Mouse (Mus musculus) lung, postnatal 14 days (tissue): Measurements from ENCODE around the gene Zfp667.
"Not testable (repeated sequence)": the region's sequence is repeated elsewhere in the genome, so short reads cannot be mapped to it uniquely, and the experiment has no call there.

Experiments
- DNase-seq: peaks from one replicate; pipeline ENCODE4 v3.0.0; 2021

The Zfp667 gene

DNA sequence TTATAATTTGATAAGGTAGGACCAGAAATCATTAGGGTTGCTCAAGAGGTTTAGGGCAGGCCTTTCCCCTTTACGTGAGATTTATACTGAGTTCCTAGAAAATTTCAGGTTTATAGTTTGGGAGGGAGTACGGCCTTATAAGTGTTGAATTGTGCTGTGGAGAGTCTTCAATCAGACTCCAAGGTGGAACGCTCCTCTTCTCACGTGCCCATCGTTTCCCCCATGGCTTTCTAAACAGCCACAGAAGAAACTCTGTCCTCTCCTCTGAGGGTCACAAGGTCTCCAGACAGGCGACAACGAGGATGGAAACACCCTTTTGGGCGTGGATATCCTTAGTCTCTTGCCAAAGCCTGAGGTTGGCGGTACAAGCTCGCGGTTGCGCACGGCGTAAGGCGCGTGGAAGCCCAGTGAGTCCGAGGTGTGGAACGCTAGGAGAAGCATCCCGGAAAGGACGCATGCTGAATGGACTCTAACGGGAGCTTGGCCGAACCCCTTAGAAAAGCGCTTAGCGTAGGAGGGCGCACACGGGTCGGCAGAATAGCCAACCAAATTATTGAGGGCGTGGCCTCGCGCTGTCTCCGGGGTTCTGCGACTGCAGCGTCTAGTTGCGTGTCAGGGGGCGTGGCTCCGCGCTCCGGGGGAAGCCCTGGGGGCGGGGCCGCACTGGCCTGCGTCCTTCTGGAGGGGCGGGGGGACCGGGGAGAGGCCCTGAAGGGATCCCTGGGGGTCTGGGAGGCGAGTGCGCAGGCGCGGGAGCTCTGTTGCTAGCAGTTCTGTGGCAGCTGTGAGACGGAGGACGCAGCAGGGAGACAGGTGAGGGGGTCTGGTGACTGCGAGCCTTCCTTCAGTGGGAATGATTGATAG, at the start of gene Zfp667:
Zfp667 (plus strand) TSS at position 738 of the 864 bp plus-strand sequence.
- peak; percentile 98 for DNase-seq

DNA sequence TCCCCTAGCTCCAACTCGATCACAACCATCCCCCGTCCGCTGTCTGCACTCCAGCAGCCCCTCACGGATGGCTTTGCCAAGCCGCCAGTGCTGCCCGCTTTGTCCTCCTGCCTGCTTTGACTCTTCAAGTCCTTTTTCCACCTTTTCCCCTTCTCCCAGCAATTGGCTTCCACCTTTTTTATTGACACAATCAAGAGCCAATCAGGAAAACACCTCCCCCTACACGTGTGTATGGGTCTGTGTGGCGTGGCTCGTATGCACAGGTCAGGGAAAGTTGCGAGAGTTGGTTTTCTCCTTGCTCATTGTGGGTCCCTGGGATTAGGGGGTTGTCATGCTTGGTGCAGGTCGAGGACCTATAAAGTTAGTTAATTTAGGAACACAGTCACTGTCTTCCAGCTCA, 46.6 kb upstream of the Zfp667 start:
- no peak for DNase-seq

GRCm38 (mm10) chr7:6240841-6241425, 45.4 kb upstream of the Zfp667 start:
- DNase-seq: peak; percentile 63

DNA sequence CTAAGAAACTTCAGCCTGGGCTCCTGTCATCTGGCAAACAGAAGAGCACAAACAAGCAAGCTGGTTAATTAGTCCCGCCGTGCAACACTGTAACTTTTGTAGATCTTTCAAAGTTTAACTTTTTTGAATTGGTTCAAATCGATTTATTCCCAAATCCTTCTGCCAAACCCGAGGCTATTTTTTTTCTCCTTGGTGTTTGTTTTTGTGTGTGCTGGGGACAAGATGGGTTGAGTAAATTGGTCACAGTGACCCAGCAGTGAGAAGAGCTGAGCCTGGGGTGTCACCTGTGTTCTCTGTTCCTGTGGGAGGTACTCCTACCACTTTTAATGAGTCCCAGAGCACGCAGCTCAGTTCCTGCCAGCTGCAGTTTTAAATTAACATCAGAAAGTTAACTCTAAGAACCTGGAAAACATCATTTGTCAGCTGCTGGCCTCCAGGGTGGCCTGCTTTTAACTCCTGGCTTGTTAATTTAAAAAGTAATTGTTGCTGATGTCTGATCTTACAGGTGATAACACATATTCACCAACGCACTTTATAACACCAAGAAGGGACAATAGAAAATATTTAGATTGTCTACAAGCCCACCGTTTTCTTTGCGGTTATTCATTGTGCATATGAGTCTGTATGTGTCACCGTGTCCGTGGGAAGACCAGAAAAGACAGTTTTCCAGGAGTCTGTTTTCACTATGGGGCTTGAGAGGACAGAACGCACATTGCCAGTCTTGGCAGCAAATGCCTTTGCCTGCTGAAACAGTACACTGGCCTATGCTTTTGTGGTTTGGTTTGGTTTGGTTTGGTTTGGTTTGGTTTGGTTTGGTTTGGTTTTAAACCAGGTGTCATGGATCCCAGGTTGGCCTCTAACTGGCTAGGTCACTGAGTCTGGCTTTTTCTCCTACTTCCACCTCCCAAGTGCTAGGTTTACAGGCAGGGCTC, 41.8 kb upstream of the Zfp667 start:
- DNase-seq: no peak

DNA sequence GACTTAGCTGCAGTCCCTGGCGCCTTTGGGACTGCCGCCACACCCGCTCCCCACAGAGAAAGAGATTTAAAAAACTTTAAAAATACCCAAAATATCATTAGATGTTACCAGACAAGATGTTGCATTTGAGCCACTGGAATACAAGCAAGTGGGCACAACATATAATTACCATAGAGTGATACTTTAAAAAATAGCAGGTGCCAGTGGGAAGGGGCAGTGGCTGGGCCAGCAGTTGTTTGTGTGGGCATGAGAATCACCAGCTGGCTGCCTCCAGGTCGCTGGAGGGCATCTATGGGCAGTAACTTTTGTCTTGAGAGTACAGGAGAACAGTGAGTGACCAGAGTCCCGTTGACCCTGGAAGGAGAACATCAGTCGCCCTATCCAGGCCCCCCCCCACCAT, 34.0 kb upstream of the Zfp667 start, which contains the start of gene Epp13:
Epp13 (plus strand) TSS at position 301 of the 400 bp plus-strand sequence.
- DNase-seq: no peak

DNA sequence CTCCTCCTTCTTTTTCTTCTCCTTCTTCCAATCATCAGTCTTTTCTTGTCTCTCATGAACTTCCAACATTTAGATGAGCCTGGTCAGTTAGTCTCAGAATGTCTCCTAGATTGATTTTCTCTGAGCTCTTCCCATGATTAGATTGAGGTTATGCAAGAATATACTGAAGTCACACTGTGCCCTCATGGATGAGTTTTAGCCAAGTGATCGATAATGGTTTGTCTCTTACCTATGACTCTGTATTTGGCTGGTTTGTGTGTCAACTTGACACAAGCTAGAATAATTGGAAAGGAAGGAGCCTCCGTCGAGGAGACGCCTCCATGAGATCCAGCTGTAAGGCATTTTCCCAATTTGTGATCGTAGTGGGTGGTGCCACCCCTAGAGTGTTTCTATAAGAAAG, 31.9 kb upstream of the Zfp667 start:
- DNase-seq: no peak

- DNase-seq: no peak
Observed at GRCm38 (mm10) chr7:6257386-6257785, 29.0 kb upstream of the Zfp667 start.

GRCm38 (mm10) chr7:6258232-6259220, 27.9 kb upstream of the Zfp667 start:
- DNase-seq: no peak

GRCm38 (mm10) chr7:6260004-6260403, 26.4 kb upstream of the Zfp667 start:
- DNase-seq: not testable (repeated sequence)

DNA sequence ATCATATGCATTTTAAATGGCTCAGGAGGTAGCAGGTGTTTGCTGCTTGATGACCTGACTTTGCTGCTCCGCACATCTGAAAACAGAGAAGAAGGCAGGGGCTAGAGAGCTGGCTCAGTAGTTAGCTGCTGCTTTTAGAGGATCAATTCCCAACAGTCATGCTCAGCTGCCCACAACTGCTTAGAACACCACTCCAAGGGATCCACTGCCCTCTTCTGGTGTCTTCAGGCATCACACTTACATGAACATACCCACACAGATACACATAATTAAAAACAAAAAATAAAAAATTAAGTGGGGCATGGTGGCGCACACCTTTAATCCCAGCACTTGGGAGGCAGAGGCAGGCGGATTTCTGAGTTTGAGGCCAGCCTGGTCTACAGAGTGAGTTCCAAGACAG, 24.3 kb upstream of the Zfp667 start:
- no peak for DNase-seq

DNA sequence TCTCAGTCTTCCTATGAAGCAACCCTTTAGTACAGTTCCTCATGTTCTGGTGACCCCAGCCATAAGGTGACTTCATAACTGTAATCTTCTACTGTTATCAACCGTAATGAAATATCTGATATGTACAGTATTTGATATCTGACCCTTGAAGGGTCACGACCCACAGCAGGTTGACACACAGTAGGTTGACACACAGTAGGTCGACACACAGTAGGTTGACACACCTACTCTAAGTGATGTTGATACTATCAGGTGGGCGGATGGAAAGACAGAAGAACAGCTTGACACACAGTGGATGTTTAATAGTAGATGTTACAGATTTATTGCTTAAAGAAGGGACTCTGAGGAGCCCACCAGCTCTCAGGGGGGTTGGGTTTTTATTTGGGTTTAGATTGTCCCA, 23.4 kb upstream of the Zfp667 start:
- DNase-seq: no peak

DNA sequence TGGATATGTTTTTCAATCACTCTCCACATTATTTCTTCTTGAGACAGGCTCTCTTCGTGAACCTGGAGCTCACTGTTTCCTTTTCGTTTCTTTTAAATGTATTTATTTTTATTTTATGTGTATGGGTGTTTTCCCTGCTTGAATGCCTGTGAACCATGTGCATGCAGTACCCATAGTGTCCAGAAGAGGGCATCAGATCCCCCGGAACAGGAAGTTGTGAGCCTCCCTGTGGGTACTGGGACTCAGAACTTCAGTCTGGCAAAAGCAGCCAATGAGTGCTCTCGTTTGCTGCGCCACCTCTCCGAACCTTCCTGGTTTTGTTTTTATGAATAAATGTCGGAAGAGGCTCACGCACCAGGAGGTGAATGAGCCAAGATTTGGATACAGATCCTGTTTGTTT, 20.7 kb upstream of the Zfp667 start:
- DNase-seq: peak; percentile 23

GRCm38 (mm10) chr7:6277906-6278305, 8.5 kb upstream of the Zfp667 start:
- no peak for DNase-seq

- DNase-seq: peak; percentile 85
Observed at GRCm38 (mm10) chr7:6282749-6283148, 3.6 kb upstream of the Zfp667 start.

GRCm38 (mm10) chr7:6283451-6284075, 2.8 kb upstream of the Zfp667 start:
- peak; percentile 80 for DNase-seq

GRCm38 (mm10) chr7:6284442-6285012, 1.9 kb upstream of the Zfp667 start:
- no peak for DNase-seq

- no peak for DNase-seq
Observed at GRCm38 (mm10) chr7:6285366-6285765, 1.0 kb upstream of the Zfp667 start.

DNA sequence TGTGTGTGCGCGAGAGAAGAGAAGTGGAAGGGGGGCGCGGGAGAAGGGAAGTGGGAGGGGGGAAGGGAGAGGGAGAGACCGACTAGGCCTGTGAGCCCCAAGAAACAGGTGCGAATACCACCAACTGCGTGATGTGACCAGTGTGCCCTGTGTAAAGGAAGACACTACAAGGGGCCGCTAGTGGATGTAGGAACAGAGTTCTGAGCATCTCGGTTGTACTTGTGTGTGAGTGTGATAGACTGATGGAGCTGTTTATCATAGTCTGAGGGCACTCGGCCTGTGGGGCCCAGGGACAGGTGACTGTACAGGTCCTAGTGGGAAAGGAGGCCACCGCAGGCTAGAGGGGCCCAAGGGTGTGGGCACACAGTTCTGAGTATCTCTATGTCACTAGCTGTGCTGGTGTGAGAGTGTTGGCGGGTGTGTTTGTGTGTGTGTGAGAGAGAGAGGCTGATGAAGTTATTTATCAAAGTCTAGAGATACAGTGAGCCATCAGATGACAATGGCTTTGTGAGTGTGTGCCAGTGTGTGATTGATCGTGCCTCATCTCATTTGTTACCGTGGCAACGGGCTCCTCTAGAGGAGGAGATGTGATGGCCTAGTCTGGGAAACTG, 647 bp downstream of the Zfp667 start:
- DNase-seq: no peak

DNA sequence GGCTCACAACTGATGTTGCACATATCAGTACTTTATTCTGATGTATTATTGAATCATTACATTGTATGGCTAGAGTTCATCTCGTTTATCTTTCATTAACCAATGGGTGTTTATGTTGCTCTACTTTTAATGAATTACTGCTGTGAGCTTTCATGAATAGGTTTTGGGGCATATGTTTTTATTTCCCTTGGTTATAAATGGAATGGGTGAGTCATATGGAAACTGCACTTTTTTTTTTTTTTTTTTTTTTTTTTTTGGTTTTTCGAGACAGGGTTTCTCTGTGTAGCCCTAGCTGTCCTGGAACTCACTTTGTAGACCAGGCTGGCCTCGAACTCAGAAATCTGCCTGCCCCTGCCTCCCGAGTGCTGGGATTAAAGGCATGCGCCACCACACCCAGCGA, 4.7 kb downstream of the Zfp667 start:
- DNase-seq: not testable (repeated sequence)

GRCm38 (mm10) chr7:6300796-6301195, 14.4 kb downstream of the Zfp667 start:
- DNase-seq: not testable (repeated sequence)
